11 mouse cellular contexts compared by ENCODE assay signal in the genomic region with DNA sequence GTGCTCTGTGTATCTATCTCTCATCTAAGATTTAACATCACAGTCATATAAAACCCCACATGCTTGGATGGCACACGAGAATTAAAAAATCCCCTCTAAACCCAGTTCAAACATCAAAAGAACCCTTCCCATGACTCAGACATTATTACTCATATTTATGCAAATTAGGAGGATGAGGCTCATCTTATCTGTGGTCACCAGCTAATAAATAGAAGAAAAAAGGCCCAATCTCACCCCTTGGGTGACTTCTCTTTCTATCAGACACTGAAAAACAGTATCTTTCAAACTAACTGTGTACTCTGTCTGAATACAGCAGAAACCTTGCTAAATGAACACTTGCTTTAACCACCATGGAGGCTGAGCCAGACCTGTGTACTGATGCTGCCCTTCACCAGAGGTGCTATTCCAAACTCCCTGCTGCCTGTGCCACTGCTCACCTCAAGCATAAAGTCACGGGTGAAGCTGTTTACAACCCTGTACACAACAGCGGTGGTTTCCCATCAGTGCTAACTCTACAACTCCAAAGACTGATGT. TPM values are rescaled to one million over a fixed set of nuclear protein-coding genes. Genes with fewer than 3 reads are reported as not detected.
DNase-seq lines count a peak whose midpoint lies in the region; ATAC-seq and TF ChIP-seq lines count a peak whose summit lies in the region.
"Had no signal": no experiment of that assay in that cellular context is flagged by ENCODE, and none has a peak within 500 bp of the region (broad histone marks: within the 10 kb centered on the region; RNA-seq: fewer than 3 reads in every experiment).

No protein-coding gene starts in this region.

- H3K9ac ChIP-seq in lung, postnatal 0 days (replicated peaks; ENCODE audit: low read depth): no peak overlapping the region
- no peak overlapping the region for H3K9ac ChIP-seq in embryonic facial prominence, embryonic 12.5 days
- H3K9ac ChIP-seq in liver, embryonic 11.5 days (ENCODE audit: low read depth, low read length): 0 out of 2 replicates have a peak overlapping the region, but pooled peaks have one; percentile 1
- H3K9ac ChIP-seq in neural tube, embryonic 15.5 days (replicated peaks): 0 out of 2 replicates have a peak overlapping the region, but pooled peaks have one; percentile 3
- H3K9ac ChIP-seq: heart, embryonic 12.5 days; lung, embryonic 14.5 days had no signal

- peak overlapping the region; percentile 29; the same call in 1 of the 2 replicates for H3K27ac ChIP-seq in lung, postnatal 0 days (ENCODE audit: low read length)
- no peak overlapping the region for H3K27ac ChIP-seq in embryonic facial prominence, embryonic 12.5 days
- peak overlapping the region; percentile 46; the same call in 1 of the 2 replicates for H3K27ac ChIP-seq in liver, embryonic 11.5 days (ENCODE audit: low read depth, low read length)
- no peak overlapping the region for H3K27ac ChIP-seq in neural tube, embryonic 15.5 days (replicated peaks)
- H3K27ac ChIP-seq: kidney, postnatal 0 days had no signal

- no peak for ATAC-seq in lung, postnatal 0 days
- ATAC-seq in embryonic facial prominence, embryonic 12.5 days (ENCODE audit: insufficient number of reproducible peaks, insufficient read depth, low FRiP score, low TSS enrichment): no peak
- no peak for ATAC-seq in liver, embryonic 11.5 days (replicated peaks; ENCODE audit: low FRiP score)
- ATAC-seq in neural tube, embryonic 15.5 days (ENCODE audit: low FRiP score): no peak

- TF ChIP-seq CTCF in lung, postnatal 0 days (IDR thresholded peaks at IDR 0.05): no peak

- H3K27me3 ChIP-seq in lung, postnatal 0 days (replicated peaks; ENCODE audit: insufficient read depth, low read length): no peaks in the 10 kb centered on the region
- no peaks in the 10 kb centered on the region for H3K27me3 ChIP-seq in embryonic facial prominence, embryonic 12.5 days
- H3K27me3 ChIP-seq in liver, embryonic 11.5 days (replicated peaks; ENCODE audit: control insufficient read depth, insufficient read depth, low read length): no peaks in the 10 kb centered on the region
- H3K27me3 ChIP-seq in neural tube, embryonic 15.5 days (replicated peaks): no peaks in the 10 kb centered on the region
- H3K27me3 ChIP-seq: heart, embryonic 12.5 days had no signal

- H3K9me3 ChIP-seq in lung, postnatal 0 days (ENCODE audit: low read length): no peaks in the 10 kb centered on the region
- H3K9me3 ChIP-seq in embryonic facial prominence, embryonic 12.5 days: no peaks in the 10 kb centered on the region
- no peaks in the 10 kb centered on the region for H3K9me3 ChIP-seq in liver, embryonic 11.5 days (ENCODE audit: control insufficient read depth, low read length)
- H3K9me3 ChIP-seq in neural tube, embryonic 15.5 days (replicated peaks): no peaks in the 10 kb centered on the region
- H3K9me3 ChIP-seq: heart, embryonic 12.5 days had no signal

- 50% methylated on average over 3 of the region's 3 CpGs for WGBS in lung, postnatal 0 days
- 77% methylated on average over 3 of the region's 3 CpGs for WGBS in embryonic facial prominence, embryonic 12.5 days
- WGBS in liver, embryonic 11.5 days: 67% methylated on average over 3 of the region's 3 CpGs
- 56% methylated on average over 3 of the region's 3 CpGs for WGBS in neural tube, embryonic 15.5 days

- no peak for DNase-seq in lung, postnatal 0 days (ENCODE audit: low spot score)
- no peak for DNase-seq in lung, postnatal 25 days (ENCODE audit: low spot score)
- DNase-seq in liver, embryonic 11.5 days (ENCODE audit: low spot score): no peak
- DNase-seq in cerebellum, postnatal 14 days: no peak
- no peak for DNase-seq in ovary, postnatal 14 days (ENCODE audit: low spot score)
- DNase-seq: thymus, postnatal 4 days had no signal

- peak overlapping the region; percentile 92; the same call in 1 of the 2 replicates for H3K4me3 ChIP-seq in lung, postnatal 0 days (ENCODE audit: low read depth, low read length)
- no peak overlapping the region for H3K4me3 ChIP-seq in embryonic facial prominence, embryonic 12.5 days
- no peak overlapping the region for H3K4me3 ChIP-seq in liver, embryonic 11.5 days (ENCODE audit: low read depth, low read length)
- no peak overlapping the region; the same call in 1 of the 2 replicates for H3K4me3 ChIP-seq in neural tube, embryonic 15.5 days (replicated peaks)
- H3K4me3 ChIP-seq: heart, embryonic 12.5 days had no signal

- no peak for TF ChIP-seq EP300 in lung, postnatal 0 days (IDR thresholded peaks at IDR 0.05)

- peak overlapping the region; percentile 97 for H3K4me2 ChIP-seq in lung, postnatal 0 days (replicated peaks; ENCODE audit: low read depth, low read length)
- H3K4me2 ChIP-seq in embryonic facial prominence, embryonic 12.5 days (replicated peaks): 0 out of 2 replicates have a peak overlapping the region, but pooled peaks have one; percentile 93
- H3K4me2 ChIP-seq in liver, embryonic 11.5 days: peak overlapping the region; percentile 91
- H3K4me2 ChIP-seq in neural tube, embryonic 15.5 days: peak overlapping the region; percentile 67
- H3K4me2 ChIP-seq: heart, embryonic 12.5 days had no signal

- peaks cover 36% of the 10 kb centered on the region; the same call in 1 of the 2 replicates for H3K4me1 ChIP-seq in lung, postnatal 0 days (ENCODE audit: insufficient read depth, low read depth, low read length)
- H3K4me1 ChIP-seq in embryonic facial prominence, embryonic 12.5 days: peaks cover 34% of the 10 kb centered on the region
- peaks cover 45% of the 10 kb centered on the region for H3K4me1 ChIP-seq in liver, embryonic 11.5 days (replicated peaks; ENCODE audit: control insufficient read depth, insufficient read depth, low read length)
- H3K4me1 ChIP-seq in neural tube, embryonic 15.5 days: peaks cover 69% of the 10 kb centered on the region

- H3K36me3 ChIP-seq in lung, postnatal 0 days (ENCODE audit: insufficient read depth, low read length): no peaks in the 10 kb centered on the region
- no peaks in the 10 kb centered on the region for H3K36me3 ChIP-seq in embryonic facial prominence, embryonic 12.5 days
- no peaks in the 10 kb centered on the region for H3K36me3 ChIP-seq in liver, embryonic 11.5 days (ENCODE audit: control insufficient read depth, insufficient read depth, low read length)
- H3K36me3 ChIP-seq in neural tube, embryonic 15.5 days: no peaks in the 10 kb centered on the region
- H3K36me3 ChIP-seq: heart, embryonic 12.5 days had no signal

RNA-seq across cellular contexts. Expression of a gene that starts 2.8 kb away (rescaled TPM):
- polyA plus RNA-seq in lung, postnatal 0 days (2015; fragmentation: Nextera tagmentation; extraction: Ambion mirVana): 88.4 and 100 TPM in 2 replicates
- polyA plus RNA-seq in embryonic facial prominence, embryonic 12.5 days (2016; fragmentation: Nextera tagmentation; extraction: Ambion mirVana): 108 TPM in 2 replicates
- polyA plus RNA-seq in liver, embryonic 11.5 days (2014; fragmentation: Nextera tagmentation; extraction: Ambion mirVana): 83.6 and 95.4 TPM in 2 replicates
- 216 and 238 TPM in 2 replicates for polyA plus RNA-seq in neural tube, embryonic 15.5 days (2015; fragmentation: Nextera tagmentation; extraction: Ambion mirVana)

RNA-seq across cellular contexts. Expression of a gene that starts 13.6 kb away (rescaled TPM):
- 17.2 and 20.1 TPM in 2 replicates for polyA plus RNA-seq in lung, postnatal 0 days (2015; fragmentation: Nextera tagmentation; extraction: Ambion mirVana)
- polyA plus RNA-seq in embryonic facial prominence, embryonic 12.5 days (2016; fragmentation: Nextera tagmentation; extraction: Ambion mirVana): 44.9 and 48.2 TPM in 2 replicates
- 30.9 and 36.7 TPM in 2 replicates for polyA plus RNA-seq in liver, embryonic 11.5 days (2014; fragmentation: Nextera tagmentation; extraction: Ambion mirVana)
- polyA plus RNA-seq in neural tube, embryonic 15.5 days (2015; fragmentation: Nextera tagmentation; extraction: Ambion mirVana): 31.2 and 32.9 TPM in 2 replicates

RNA-seq across cellular contexts. Expression of a gene that starts 58.0 kb away (rescaled TPM):
- 25.5 and 25.6 TPM in 2 replicates for polyA plus RNA-seq in lung, postnatal 0 days (2015; fragmentation: Nextera tagmentation; extraction: Ambion mirVana)
- polyA plus RNA-seq in embryonic facial prominence, embryonic 12.5 days (2016; fragmentation: Nextera tagmentation; extraction: Ambion mirVana): 56.4 and 60.6 TPM in 2 replicates
- polyA plus RNA-seq in liver, embryonic 11.5 days (2014; fragmentation: Nextera tagmentation; extraction: Ambion mirVana): 58.4 and 69.8 TPM in 2 replicates
- polyA plus RNA-seq in neural tube, embryonic 15.5 days (2015; fragmentation: Nextera tagmentation; extraction: Ambion mirVana): 32.2 and 38.6 TPM in 2 replicates

Comparison
In these comparisons a context has a peak if more than half of its experiments do, and no peak if none do; other contexts are left out.
1. H3K27ac ChIP-seq: peak in lung, postnatal 0 days (single experiment) and liver, embryonic 11.5 days (single experiment); none in embryonic facial prominence, embryonic 12.5 days (single experiment) and neural tube, embryonic 15.5 days (single experiment).
2. H3K9ac ChIP-seq: peak in liver, embryonic 11.5 days (single experiment) and neural tube, embryonic 15.5 days (single experiment); none in lung, postnatal 0 days (single experiment) and embryonic facial prominence, embryonic 12.5 days (single experiment).
3. Peak in every context shown above with its lines, with median percentiles within 50 percentile points of each other: H3K4me2 ChIP-seq.